Mouse (Mus musculus) midbrain, embryonic 15.5 days (tissue): ENCODE data around the gene Svs3b. TPM values are rescaled to one million over a fixed set of nuclear protein-coding genes. Genes with fewer than 3 reads are reported as not detected.
"Not testable (repeated sequence)": the region's sequence is repeated elsewhere in the genome, so short reads cannot be mapped to it uniquely, and the experiment has no call there.

Source experiments
- ATAC-seq: fragments of 200-750 bp; cut with Nextera tagmentation; replicated peaks from 2 replicates; pipeline ENCODE4 v1.8.0; 2017; ENCODE audit warnings: moderate TSS enrichment
- H3K27ac ChIP-seq: fragments of 300-500 bp; sonication (generic); 2 replicates; pipeline ENCODE4 v1.5.1; 2015; ENCODE audit warnings: mild to moderate bottlenecking, inconsistent platforms
- H3K27me3 ChIP-seq: fragments of 300-500 bp; sonication (generic); replicated peaks from 2 replicates; pipeline ENCODE4 v1.6.1; 2015; ENCODE audit warnings: inconsistent platforms
- H3K36me3 ChIP-seq: fragments of 300-500 bp; sonication (generic); replicated peaks from 2 replicates; pipeline ENCODE4 v1.6.1; 2015; ENCODE audit warnings: inconsistent platforms
- H3K4me1 ChIP-seq: fragments of 300-500 bp; sonication (generic); 2 replicates; pipeline ENCODE4 v1.6.1; 2015; ENCODE audit warnings: inconsistent platforms
- H3K4me2 ChIP-seq: fragments of 300-500 bp; sonication (generic); 2 replicates; pipeline ENCODE4 v1.6.1; 2015; ENCODE audit warnings: inconsistent platforms, mild to moderate bottlenecking, moderate library complexity
- H3K4me3 ChIP-seq: fragments of 300-500 bp; sonication (generic); 2 replicates; pipeline ENCODE4 v1.5.1; 2015; ENCODE audit warnings: mild to moderate bottlenecking, inconsistent platforms
- H3K9ac ChIP-seq: fragments of 300-500 bp; sonication (generic); 2 replicates; pipeline ENCODE4 v1.6.1; 2015; ENCODE audit warnings: mild to moderate bottlenecking, inconsistent platforms
- H3K9me3 ChIP-seq: fragments of 300-500 bp; sonication (generic); 2 replicates; pipeline ENCODE4 v1.6.1; 2016; ENCODE audit warnings: inconsistent platforms
- WGBS: fragments of 180-500 bp; shearing (Covaris S2); methylation state at CpG from one replicate; pipeline ENCODE4 v1.1.7; 2015; ENCODE audit warnings: mixed read lengths; 5-methylcytosine and 5-hydroxymethylcytosine counted together
- polyA plus RNA-seq: library from polyadenylated mRNA; unstranded; fragments of >200 nt; fragmentation: Nextera tagmentation; extraction: Ambion mirVana; gene quantifications from 2 replicates; pipeline ENCODE4 v1.2.1, GENCODE M21; 2015

Svs3b gene
- polyA plus RNA-seq: not detected in 2 replicates

DNA sequence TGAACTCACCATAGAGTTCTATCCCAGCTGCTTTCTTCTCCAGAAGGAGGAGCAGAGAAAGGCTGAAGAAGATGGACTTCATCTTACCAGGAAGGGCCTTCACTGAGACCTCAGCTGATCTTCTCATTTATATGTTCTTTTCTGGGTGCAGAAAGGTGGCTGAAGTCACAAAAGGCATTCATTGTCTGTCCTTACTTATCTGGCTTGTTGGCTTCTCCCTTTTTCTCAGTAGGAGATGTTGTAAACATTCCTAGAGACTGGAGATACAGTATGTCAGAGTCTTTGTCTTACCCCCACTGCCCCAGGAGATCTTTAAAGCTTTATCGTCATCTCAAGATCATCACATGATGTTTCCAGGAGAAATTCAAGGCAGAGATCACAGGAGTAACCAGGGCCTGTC lies at the start of gene Svs3b:
Gene Svs3b, minus strand, starts transcription at position 101 of the 400 bp plus-strand sequence.
- not testable (repeated sequence) for H3K9me3 ChIP-seq, H3K4me1 ChIP-seq, H3K27ac ChIP-seq, H3K27me3 ChIP-seq, H3K4me3 ChIP-seq, H3K4me2 ChIP-seq, ATAC-seq, H3K9ac ChIP-seq, H3K36me3 ChIP-seq
- 89% methylated on average over 1 of the region's 1 CpGs for WGBS

DNA sequence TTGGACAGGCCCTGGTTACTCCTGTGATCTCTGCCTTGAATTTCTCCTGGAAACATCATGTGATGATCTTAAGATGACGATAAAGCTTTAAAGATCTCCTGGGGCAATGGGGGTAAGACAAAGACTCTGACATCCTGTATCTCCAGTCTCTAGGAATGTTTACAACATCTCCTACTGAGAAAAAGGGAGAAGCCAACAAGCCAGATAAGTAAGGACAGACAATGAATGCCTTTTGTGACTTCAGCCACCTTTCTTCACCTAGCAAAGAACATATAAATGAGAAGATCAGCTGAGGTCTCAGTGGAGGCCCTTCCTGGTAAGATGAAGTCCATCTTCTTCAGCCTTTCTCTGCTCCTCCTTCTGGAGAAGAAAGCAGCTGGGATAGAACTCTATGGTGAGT lies 32.5 kb upstream of the Svs3b start, which contains the start of gene Svs3a:
Gene Svs3a, plus strand, starts transcription at position 301 of the 400 bp plus-strand sequence.
- H3K4me3 ChIP-seq, H3K27ac ChIP-seq, H3K36me3 ChIP-seq, ATAC-seq, H3K27me3 ChIP-seq, H3K4me2 ChIP-seq, H3K9me3 ChIP-seq, H3K4me1 ChIP-seq, H3K9ac ChIP-seq: not testable (repeated sequence)
- WGBS: 81% methylated on average over 1 of the region's 1 CpGs

DNA sequence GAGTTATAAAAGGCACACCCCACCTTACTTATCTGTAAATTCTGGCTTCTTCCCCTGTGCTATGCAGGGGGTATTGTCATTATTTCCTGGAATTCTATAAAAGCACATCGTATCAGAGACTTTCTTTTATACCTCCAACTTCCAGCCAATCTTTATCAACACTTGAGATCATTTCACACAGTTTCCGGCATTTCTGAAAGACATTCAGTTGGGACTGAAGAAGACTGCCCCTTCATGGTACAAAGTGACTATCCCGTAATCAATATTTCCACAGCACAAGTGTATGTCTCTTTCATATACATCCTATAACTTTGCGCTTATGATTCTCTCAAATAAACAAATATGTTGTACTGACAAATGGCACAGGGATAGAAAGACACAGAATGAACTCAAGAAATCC lies 21.9 kb upstream of the Svs3b start, which contains the start of gene Svs4:
Gene Svs4, minus strand, starts transcription at position 101 of the 400 bp plus-strand sequence.
- Histone ChIP-seq H3K9me3 (no peaks in the 10 kb centered on the region), H3K36me3 (no peaks in the 10 kb centered on the region), H3K27ac (no peak within 1 kb of the TSS), H3K9ac (no peak within 1 kb of the TSS), H3K27me3 (no peaks in the 10 kb centered on the region), H3K4me2 (no peak within 1 kb of the TSS), H3K4me1 (no peaks in the 10 kb centered on the region), H3K4me3 (no peak within 1 kb of the TSS)
- 92% methylated on average over 4 of the region's 4 CpGs for WGBS
- no peak for ATAC-seq

- 90% methylated on average over 3 of the region's 3 CpGs for WGBS
- Histone ChIP-seq H3K9me3 (no peaks in the 10 kb centered on the region), H3K4me1 (no peaks in the 10 kb centered on the region), H3K36me3 (no peaks in the 10 kb centered on the region), H3K4me2 (no peak within 1 kb of the TSS), H3K4me3 (no peak within 1 kb of the TSS), H3K9ac (no peak within 1 kb of the TSS), H3K27ac (no peak within 1 kb of the TSS), H3K27me3 (no peaks in the 10 kb centered on the region)
- no peak for ATAC-seq
These were observed 18.1 kb downstream of the Svs3b start, which contains the start of gene Svs2 for GRCm38 (mm10) chr2:164238366-164238765. Gene Svs2, minus strand, starts transcription at chr2:164238466.

DNA sequence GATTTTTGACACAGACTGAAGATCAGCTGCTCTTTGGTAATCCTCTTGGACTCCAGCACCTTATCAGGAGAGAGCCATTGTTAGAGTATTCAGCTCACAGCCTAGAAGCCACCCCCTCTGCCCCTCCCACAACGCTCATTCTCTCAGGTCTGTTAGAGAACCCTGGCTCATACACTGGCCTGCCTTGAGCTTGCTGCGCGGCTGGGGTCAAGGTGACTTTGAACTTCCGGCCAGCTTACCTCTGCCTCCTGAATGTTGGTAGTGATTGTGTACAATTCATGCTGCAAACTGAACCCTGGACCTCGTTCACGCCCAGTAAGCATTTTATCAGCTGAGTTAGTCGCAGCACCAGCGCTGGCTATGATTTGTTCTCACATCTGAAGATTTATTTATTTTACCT lies 23.8 kb downstream of the Svs3b start:
- H3K4me1 ChIP-seq: no peaks in the 10 kb centered on the region
- no peak overlapping the region for H3K4me3 ChIP-seq
- H3K9me3 ChIP-seq: no peaks in the 10 kb centered on the region
- 93% methylated on average over 8 of the region's 8 CpGs for WGBS
- ATAC-seq: no peak
- H3K27me3 ChIP-seq: no peaks in the 10 kb centered on the region
- H3K36me3 ChIP-seq: no peaks in the 10 kb centered on the region
- no peak overlapping the region for H3K27ac ChIP-seq
- no peak overlapping the region for H3K4me2 ChIP-seq
- H3K9ac ChIP-seq: no peak overlapping the region

GRCm38 (mm10) chr2:164228361-164229070 lies 27.9 kb downstream of the Svs3b start:
- H3K4me1 ChIP-seq: no peaks in the 10 kb centered on the region
- 87% methylated on average over 8 of the region's 8 CpGs for WGBS
- no peaks in the 10 kb centered on the region for H3K9me3 ChIP-seq
- no peaks in the 10 kb centered on the region for H3K36me3 ChIP-seq
- H3K4me3 ChIP-seq: no peak overlapping the region
- H3K27ac ChIP-seq: no peak overlapping the region
- no peak overlapping the region for H3K4me2 ChIP-seq
- ATAC-seq: no peak
- H3K9ac ChIP-seq: no peak overlapping the region
- no peaks in the 10 kb centered on the region for H3K27me3 ChIP-seq

DNA sequence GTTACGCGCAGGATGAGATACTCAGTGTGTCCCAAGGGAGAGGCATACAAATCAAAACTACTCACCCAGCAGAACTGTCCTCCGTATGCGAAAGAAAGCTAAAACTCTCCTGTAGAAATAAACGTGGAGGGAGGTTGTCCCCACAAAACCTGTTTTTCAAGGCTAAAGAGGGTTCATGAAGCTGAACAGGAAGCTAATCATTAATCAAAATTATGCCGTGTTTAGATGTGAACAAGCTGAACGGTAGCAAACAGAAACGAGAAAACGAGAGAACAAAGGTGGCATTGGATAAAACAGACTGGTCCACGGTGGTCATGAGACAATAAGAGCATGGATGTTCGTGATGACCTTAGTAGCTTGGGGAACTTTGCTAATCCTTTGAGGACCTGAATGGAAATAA lies 34.9 kb downstream of the Svs3b start, which contains the start of gene Wfdc15b:
Gene Wfdc15b, minus strand, starts transcription at position 139 of the 400 bp plus-strand sequence.
- 81% methylated on average over 11 of the region's 11 CpGs for WGBS
- Histone ChIP-seq H3K9ac (no peak within 1 kb of the TSS), H3K4me1 (no peaks in the 10 kb centered on the region), H3K27me3 (no peaks in the 10 kb centered on the region), H3K4me3 (no peak within 1 kb of the TSS), H3K27ac (no peak within 1 kb of the TSS), H3K36me3 (no peaks in the 10 kb centered on the region), H3K9me3 (no peaks in the 10 kb centered on the region), H3K4me2 (no peak within 1 kb of the TSS)
- ATAC-seq: no peak

DNA sequence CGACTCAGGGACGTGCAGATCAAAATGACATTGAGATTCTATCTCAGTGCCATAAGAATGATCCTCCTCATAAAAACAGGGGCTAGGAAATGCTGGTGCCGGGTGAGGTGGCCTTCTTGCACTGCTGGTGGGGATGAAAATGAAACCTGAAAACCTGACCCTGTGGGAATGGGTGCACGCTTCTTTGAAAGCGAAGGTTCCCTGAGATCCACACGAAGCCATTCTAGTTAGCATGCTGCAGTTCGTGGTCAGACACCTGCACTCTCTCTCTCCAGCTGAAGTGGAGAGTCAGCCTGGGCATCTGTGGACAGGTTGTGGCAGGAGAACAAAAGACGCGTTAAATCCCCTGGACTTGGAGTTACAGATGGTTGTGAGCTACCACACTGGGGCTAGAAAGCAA lies 37.1 kb downstream of the Svs3b start:
- H3K9ac ChIP-seq: no peak overlapping the region
- no peak overlapping the region for H3K27ac ChIP-seq
- H3K4me3 ChIP-seq: no peak overlapping the region
- no peaks in the 10 kb centered on the region for H3K27me3 ChIP-seq
- WGBS: 83% methylated on average over 9 of the region's 9 CpGs
- H3K4me1 ChIP-seq: no peaks in the 10 kb centered on the region
- H3K36me3 ChIP-seq: no peaks in the 10 kb centered on the region
- H3K9me3 ChIP-seq: no peaks in the 10 kb centered on the region
- ATAC-seq: no peak
- no peak overlapping the region for H3K4me2 ChIP-seq

DNA sequence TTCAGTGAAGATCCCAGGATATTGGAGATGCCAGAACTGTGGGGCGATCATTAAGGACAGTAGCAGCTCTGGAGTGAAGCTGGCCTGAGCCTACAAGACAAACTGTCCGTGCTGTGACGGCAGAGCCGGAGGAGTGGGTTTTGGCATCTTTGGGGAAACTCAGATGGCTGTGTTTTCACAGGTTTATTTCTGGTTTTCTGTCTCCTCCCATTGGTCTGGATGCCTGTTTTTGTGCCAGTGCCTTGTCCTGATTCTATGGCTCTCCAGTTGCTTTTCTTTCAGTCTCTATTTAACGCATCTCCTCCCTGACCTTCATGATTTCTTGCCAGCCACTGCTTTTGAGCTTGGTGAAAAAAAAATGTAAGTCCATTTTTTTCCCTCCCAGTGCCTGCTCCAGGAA lies 43.7 kb downstream of the Svs3b start:
- H3K27me3 ChIP-seq: no peaks in the 10 kb centered on the region
- no peak for ATAC-seq
- no peak overlapping the region for H3K4me3 ChIP-seq
- no peak overlapping the region for H3K27ac ChIP-seq
- H3K4me1 ChIP-seq: no peaks in the 10 kb centered on the region
- no peaks in the 10 kb centered on the region for H3K9me3 ChIP-seq
- WGBS: 85% methylated on average over 5 of the region's 5 CpGs
- no peak overlapping the region for H3K4me2 ChIP-seq
- no peak overlapping the region for H3K9ac ChIP-seq
- no peaks in the 10 kb centered on the region for H3K36me3 ChIP-seq

DNA sequence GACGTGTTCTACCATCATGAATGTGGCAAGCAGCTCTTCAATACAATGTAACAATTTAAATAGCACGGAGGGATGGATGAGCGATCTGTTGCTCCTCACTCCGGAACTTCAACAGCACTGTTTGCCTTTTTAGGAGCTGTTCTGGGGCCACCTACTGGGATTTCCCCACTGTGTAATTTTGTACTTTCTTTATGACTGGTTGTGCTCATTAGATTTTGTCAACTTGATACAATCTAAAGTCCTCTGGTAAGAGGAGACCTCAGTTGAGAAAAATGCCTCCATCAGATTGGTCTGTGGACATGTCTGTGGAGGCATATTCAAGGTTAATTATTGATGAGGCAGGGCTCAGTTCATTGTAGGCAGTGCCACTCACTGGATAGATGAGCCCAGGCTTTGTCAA lies 45.5 kb downstream of the Svs3b start:
- Histone ChIP-seq H3K4me2 (no peak overlapping the region), H3K27me3 (no peaks in the 10 kb centered on the region), H3K9me3 (no peaks in the 10 kb centered on the region), H3K4me3 (no peak overlapping the region), H3K36me3 (no peaks in the 10 kb centered on the region), H3K4me1 (no peaks in the 10 kb centered on the region), H3K9ac (no peak overlapping the region), H3K27ac (no peak overlapping the region)
- ATAC-seq: no peak
- 82% methylated on average over 4 of the region's 4 CpGs for WGBS

DNA sequence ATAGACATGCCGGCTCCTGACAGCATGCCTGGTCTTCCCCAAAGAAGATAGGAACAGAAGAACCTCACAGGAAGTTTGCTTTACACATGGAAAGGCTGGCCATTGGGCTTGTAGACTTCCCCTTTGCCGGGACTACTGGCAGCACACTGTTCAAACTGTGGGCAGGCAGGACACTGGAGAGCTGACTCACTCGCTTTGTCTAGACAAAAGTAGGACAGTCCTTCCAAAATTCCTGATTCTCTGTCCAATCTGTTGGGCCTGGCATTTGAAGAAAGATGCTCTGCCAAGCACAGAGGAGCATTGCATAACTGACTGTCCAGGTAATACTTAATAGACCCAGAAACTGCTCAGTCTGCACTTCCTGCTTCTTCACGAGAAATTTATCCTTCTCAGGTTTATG lies 49.8 kb downstream of the Svs3b start:
- Histone ChIP-seq H3K27me3 (no peaks in the 10 kb centered on the region), H3K4me3 (no peak overlapping the region), H3K4me1 (no peaks in the 10 kb centered on the region), H3K27ac (no peak overlapping the region), H3K4me2 (no peak overlapping the region), H3K36me3 (no peaks in the 10 kb centered on the region), H3K9ac (no peak overlapping the region), H3K9me3 (no peaks in the 10 kb centered on the region)
- WGBS: 88% methylated on average over 4 of the region's 4 CpGs
- ATAC-seq: no peak

GRCm38 (mm10) chr2:164206011-164206410 lies 50.4 kb downstream of the Svs3b start:
- H3K9ac ChIP-seq, H3K27me3 ChIP-seq, H3K27ac ChIP-seq, H3K4me1 ChIP-seq, ATAC-seq, H3K9me3 ChIP-seq, H3K36me3 ChIP-seq, H3K4me2 ChIP-seq, H3K4me3 ChIP-seq: not testable (repeated sequence)
- WGBS: 94% methylated on average over 10 of the region's 10 CpGs
